Mouse (Mus musculus): ENCODE data around the gene Myo1a. TPM values are rescaled to one million over a fixed set of nuclear protein-coding genes. Genes with fewer than 3 reads are reported as not detected.

The Myo1a gene
- total and polyA plus RNA-seq, 3 experiments = 0.04 to 0.08 TPM; not detected in 1

GRCm38 (mm10) chr10:127695775-127696174 lies 9.2 kb upstream of the Myo1a start:
- H3K27ac ChIP-seq = no peak overlapping the region
- no peaks in the 10 kb centered on the region for H3K79me2 ChIP-seq (replicated peaks; ENCODE audit: control insufficient read depth, insufficient read depth, low read length)
- TF ChIP-seq CTCF (IDR thresholded peaks at IDR 0.05) = no peak
- TF ChIP-seq POLR2A (IDR thresholded peaks at IDR 0.05; ENCODE audit: insufficient read depth, low read depth, low read length) = no peak
- no peak for TF ChIP-seq EP300 (IDR thresholded peaks at IDR 0.05; ENCODE audit: insufficient read depth, low read depth, low read length)
- H3K36me3 ChIP-seq (ENCODE audit: control insufficient read depth, insufficient read depth, low read length) = no peaks in the 10 kb centered on the region
- DNase-seq = no peak
- no peak overlapping the region for H3K9ac ChIP-seq (ENCODE audit: low read depth, low read length)
- intact Hi-C loops (cut with DNase I) = loop anchor here (10.0 kb wide), 1 partner anchor 309 kb away; the partner anchor contains the start of gene Hsd17b6
- 87% methylated on average over 7 of the region's 7 CpGs for WGBS
- no peaks in the 10 kb centered on the region for H3K4me1 ChIP-seq (ENCODE audit: control insufficient read depth, insufficient read depth, low read length)
- no peaks in the 10 kb centered on the region for H3K27me3 ChIP-seq (ENCODE audit: control insufficient read depth, insufficient read depth, low read length)
- H3K4me3 ChIP-seq = no peak overlapping the region

DNA sequence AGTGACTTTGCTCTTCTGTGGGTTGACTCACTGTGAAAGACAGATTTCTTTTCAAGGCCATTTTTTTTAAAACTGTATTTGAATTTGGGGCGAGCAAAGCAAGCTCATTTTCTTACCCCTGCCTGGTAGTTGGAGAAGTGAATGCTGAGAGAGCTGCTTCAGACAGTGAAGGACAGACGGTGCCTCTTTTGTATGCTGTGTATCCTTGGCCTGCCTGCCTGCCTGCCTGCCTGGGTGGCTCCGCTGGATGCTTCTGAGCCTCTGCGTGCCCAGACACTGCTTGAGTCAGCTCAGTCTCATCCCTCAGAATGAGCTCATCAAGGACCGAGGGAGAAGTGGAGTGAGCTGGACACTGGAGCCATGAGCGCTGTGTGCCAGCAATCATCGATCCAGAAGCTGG lies 6.0 kb upstream of the Myo1a start:
- no peak for DNase-seq
- Histone ChIP-seq H3K36me3 (ENCODE audit: control insufficient read depth, insufficient read depth, low read length) (no peaks in the 10 kb centered on the region), H3K27ac (no peak overlapping the region), H3K27me3 (ENCODE audit: control insufficient read depth, insufficient read depth, low read length) (no peaks in the 10 kb centered on the region), H3K4me3 (no peak overlapping the region), H3K4me1 (ENCODE audit: control insufficient read depth, insufficient read depth, low read length) (no peaks in the 10 kb centered on the region), H3K9ac (ENCODE audit: low read depth, low read length) (no peak overlapping the region), H3K79me2 (replicated peaks; ENCODE audit: control insufficient read depth, insufficient read depth, low read length) (no peaks in the 10 kb centered on the region)
- 94% methylated on average over 7 of the region's 7 CpGs for WGBS
- intact Hi-C loops (cut with DNase I) = loop anchor here (10.0 kb wide), 1 partner anchor 306 kb away; the partner anchor contains the start of gene Hsd17b6
- no peak for TF ChIP-seq EP300 (IDR thresholded peaks at IDR 0.05; ENCODE audit: insufficient read depth, low read depth, low read length)
- no peak for TF ChIP-seq CTCF (IDR thresholded peaks at IDR 0.05)
- no peak for TF ChIP-seq POLR2A (IDR thresholded peaks at IDR 0.05; ENCODE audit: insufficient read depth, low read depth, low read length)

- Histone ChIP-seq H3K79me2 (replicated peaks; ENCODE audit: control insufficient read depth, insufficient read depth, low read length) (no peaks in the 10 kb centered on the region), H3K27ac (no peak overlapping the region), H3K4me3 (no peak overlapping the region), H3K9ac (ENCODE audit: low read depth, low read length) (no peak overlapping the region), H3K4me1 (ENCODE audit: control insufficient read depth, insufficient read depth, low read length) (peaks cover 1% of the 10 kb centered on the region; the same call in 1 of the 2 replicates), H3K36me3 (ENCODE audit: control insufficient read depth, insufficient read depth, low read length) (no peaks in the 10 kb centered on the region), H3K27me3 (ENCODE audit: control insufficient read depth, insufficient read depth, low read length) (no peaks in the 10 kb centered on the region)
- intact Hi-C loops (cut with DNase I) = no loop called here
- WGBS = 41% methylated on average over 4 of the region's 4 CpGs
- no peak for DNase-seq
- TF ChIP-seq EP300 (IDR thresholded peaks at IDR 0.05; ENCODE audit: insufficient read depth, low read depth, low read length) (no peak), CTCF (IDR thresholded peaks at IDR 0.05) (no peak), POLR2A (IDR thresholded peaks at IDR 0.05; ENCODE audit: insufficient read depth, low read depth, low read length) (no peak)
Measured at GRCm38 (mm10) chr10:127703299-127703698, 1.7 kb upstream of the Myo1a start.

DNA sequence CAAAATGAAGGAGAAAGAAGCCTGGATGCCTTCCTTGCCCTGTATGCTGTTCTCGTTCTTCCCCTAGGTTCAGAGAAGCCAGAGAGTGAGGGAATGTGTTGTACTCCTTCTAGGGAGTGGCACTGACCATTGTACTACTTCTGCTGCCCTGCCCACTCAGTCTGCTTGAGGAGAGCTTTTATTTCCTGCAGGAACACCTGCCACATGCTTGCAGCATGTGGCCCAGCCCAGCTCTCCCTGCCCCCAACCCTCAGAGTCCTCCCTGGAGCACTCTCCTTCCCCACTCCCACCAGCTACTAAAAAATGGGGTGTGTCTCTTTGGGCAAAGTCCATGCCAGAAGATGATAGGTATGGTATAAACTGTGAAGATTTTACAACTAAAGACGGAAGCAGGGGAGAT lies 677 bp upstream of the Myo1a start:
- no peak for DNase-seq
- Histone ChIP-seq H3K4me3 (no peak overlapping the region), H3K27ac (no peak overlapping the region), H3K27me3 (ENCODE audit: control insufficient read depth, insufficient read depth, low read length) (no peaks in the 10 kb centered on the region), H3K79me2 (replicated peaks; ENCODE audit: control insufficient read depth, insufficient read depth, low read length) (no peaks in the 10 kb centered on the region), H3K36me3 (ENCODE audit: control insufficient read depth, insufficient read depth, low read length) (no peaks in the 10 kb centered on the region), H3K9ac (ENCODE audit: low read depth, low read length) (no peak overlapping the region), H3K4me1 (ENCODE audit: control insufficient read depth, insufficient read depth, low read length) (peaks cover 1% of the 10 kb centered on the region; the same call in 1 of the 2 replicates)
- WGBS = 40% methylated on average over 2 of the region's 2 CpGs
- intact Hi-C loops (cut with DNase I) = no loop called here
- no peak for TF ChIP-seq CTCF (IDR thresholded peaks at IDR 0.05)
- TF ChIP-seq POLR2A (IDR thresholded peaks at IDR 0.05; ENCODE audit: insufficient read depth, low read depth, low read length) = no peak
- no peak for TF ChIP-seq EP300 (IDR thresholded peaks at IDR 0.05; ENCODE audit: insufficient read depth, low read depth, low read length)

- WGBS = 86% methylated on average over 4 of the region's 4 CpGs
- H3K4me1 ChIP-seq (ENCODE audit: control insufficient read depth, insufficient read depth, low read length) = peaks cover 1% of the 10 kb centered on the region; the same call in 1 of the 2 replicates
- no peak for TF ChIP-seq EP300 (IDR thresholded peaks at IDR 0.05; ENCODE audit: insufficient read depth, low read depth, low read length)
- no peak for TF ChIP-seq POLR2A (IDR thresholded peaks at IDR 0.05; ENCODE audit: insufficient read depth, low read depth, low read length)
- no peak for TF ChIP-seq CTCF (IDR thresholded peaks at IDR 0.05)
Measured at GRCm38 (mm10) chr10:127705783-127706182, 813 bp downstream of the Myo1a start.

GRCm38 (mm10) chr10:127707721-127708120 lies 2.8 kb downstream of the Myo1a start:
- Histone ChIP-seq H3K27me3 (ENCODE audit: control insufficient read depth, insufficient read depth, low read length) (no peaks in the 10 kb centered on the region), H3K79me2 (replicated peaks; ENCODE audit: control insufficient read depth, insufficient read depth, low read length) (no peaks in the 10 kb centered on the region), H3K4me3 (no peak overlapping the region), H3K27ac (no peak overlapping the region), H3K4me1 (ENCODE audit: control insufficient read depth, insufficient read depth, low read length) (peaks cover 1% of the 10 kb centered on the region; the same call in 1 of the 2 replicates), H3K36me3 (ENCODE audit: control insufficient read depth, insufficient read depth, low read length) (no peaks in the 10 kb centered on the region), H3K9ac (ENCODE audit: low read depth, low read length) (no peak overlapping the region)
- peak; percentile 35 to 55 for DNase-seq
- TF ChIP-seq POLR2A (IDR thresholded peaks at IDR 0.05; ENCODE audit: insufficient read depth, low read depth, low read length) (no peak), EP300 (IDR thresholded peaks at IDR 0.05; ENCODE audit: insufficient read depth, low read depth, low read length) (no peak), CTCF (IDR thresholded peaks at IDR 0.05) (no peak)
- 24% methylated on average over 7 of the region's 7 CpGs for WGBS
- intact Hi-C loops (cut with DNase I) = no loop called here

More at GRCm38 (mm10) chr10:127705783-127706182, 813 bp downstream of the Myo1a start:
- Histone ChIP-seq H3K9ac (ENCODE audit: low read depth, low read length) (no peak overlapping the region), H3K27ac (no peak overlapping the region), H3K27me3 (ENCODE audit: control insufficient read depth, insufficient read depth, low read length) (no peaks in the 10 kb centered on the region), H3K36me3 (ENCODE audit: control insufficient read depth, insufficient read depth, low read length) (no peaks in the 10 kb centered on the region), H3K4me3 (no peak overlapping the region), H3K79me2 (replicated peaks; ENCODE audit: control insufficient read depth, insufficient read depth, low read length) (no peaks in the 10 kb centered on the region)
- intact Hi-C loops (cut with DNase I) = no loop called here
- no peak for DNase-seq

Data from heart, adult 2 months (tissue).